Mouse (Mus musculus): ENCODE data around the gene Npsr1.

The Npsr1 gene

DNA sequence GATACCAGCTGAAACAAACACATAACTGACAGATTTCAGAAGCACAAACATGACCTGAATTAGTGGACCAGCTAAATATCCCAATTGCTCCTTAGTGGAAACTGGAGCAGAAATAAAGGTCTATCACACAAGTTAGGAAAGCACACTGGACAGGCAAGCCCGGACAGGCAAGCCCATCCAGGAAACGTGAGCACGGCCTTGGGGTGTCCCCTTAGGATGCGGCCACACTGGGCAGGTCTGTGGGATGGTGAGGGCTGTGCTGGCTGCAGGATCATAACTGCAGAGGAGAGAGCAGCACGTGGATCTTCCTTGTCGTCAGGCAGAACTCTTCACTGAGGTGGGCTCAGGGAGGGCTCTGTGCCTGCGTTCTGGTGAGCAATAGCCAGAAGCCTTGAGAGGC is at the start of gene Npsr1:
Npsr1 (plus strand) TSS at position 301 of the 400 bp plus-strand sequence.
- DNase-seq (ENCODE audit: low spot score), result no peak

DNA sequence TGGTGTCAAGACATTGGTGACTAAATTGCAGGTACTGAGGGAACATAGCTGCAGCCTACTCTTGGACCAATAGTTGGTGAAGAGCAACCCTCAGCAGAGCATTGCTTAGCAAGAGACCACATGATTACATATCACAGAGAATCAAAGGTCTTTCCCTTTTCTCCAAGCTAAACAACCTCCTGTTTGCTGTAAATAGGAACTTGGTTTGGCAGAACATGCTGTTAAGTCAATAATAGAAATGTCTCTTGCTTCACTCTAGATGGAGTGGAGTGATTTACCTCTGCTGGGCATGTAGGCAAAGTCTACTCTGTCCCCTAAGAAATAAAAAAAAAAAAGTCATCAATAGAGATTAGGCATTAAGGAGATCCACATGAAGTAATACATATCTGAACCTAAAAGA is 46.3 kb upstream of the Npsr1 start:
- no peak for DNase-seq (ENCODE audit: low spot score)

DNA sequence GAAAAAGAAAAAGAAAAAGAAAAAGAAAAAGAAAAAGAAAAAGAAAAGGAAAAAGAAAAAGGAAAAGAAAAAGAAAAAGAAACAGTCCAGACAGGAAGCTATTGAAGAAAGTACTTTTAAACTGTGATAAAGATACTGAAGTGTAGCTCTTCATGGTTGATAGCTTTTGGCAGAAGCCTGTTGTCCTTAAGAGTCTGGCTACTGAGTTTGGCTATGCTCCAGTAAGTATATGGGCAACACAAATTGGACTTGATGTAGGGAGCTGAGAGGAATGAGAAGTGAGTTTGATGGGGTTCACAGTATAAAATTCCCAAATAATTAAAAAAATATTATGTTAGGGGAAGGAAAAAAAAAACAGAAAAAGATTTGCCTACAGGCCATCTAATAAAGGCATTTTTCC is 34.5 kb upstream of the Npsr1 start:
- no peak for DNase-seq (ENCODE audit: low spot score)

DNA sequence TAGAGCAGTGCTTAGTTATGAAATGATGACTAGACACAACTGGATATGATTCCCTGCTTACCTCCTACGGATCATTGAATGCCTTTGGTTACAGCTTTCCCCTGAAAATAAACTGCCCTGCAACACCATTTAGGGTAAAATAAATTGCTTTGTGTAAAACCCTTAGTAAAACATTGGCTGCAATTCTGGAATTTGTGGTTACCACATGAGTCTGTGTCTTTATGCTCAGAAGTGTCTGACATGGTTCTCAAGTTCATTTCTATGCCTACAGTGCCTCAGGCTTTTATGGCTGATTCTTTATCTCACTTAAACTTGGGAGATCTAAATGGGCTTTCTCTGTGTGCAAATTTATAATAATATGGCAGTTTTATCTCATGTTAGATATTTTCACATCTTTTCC is 26.1 kb upstream of the Npsr1 start:
- DNase-seq (ENCODE audit: low spot score), result no peak

DNA sequence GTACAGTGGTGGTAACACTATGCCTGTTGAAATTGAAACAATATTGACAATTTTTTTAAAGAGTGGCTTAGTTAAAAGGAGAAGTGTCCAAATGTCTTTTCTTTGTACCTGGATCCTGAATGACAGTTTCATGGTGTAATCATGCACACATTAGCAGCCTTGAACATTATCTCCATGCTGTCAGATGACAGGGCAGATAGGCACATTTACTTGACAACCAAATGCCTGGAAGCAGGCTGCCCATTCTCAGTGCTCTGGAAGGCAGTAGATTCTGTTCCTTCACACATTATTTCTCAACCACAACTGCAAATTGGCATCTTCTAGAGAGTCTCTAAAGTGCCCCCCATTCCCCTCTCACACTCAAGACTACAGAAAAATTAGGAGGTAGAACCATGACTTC is 20.2 kb upstream of the Npsr1 start:
- DNase-seq (ENCODE audit: low spot score), result no peak

DNA sequence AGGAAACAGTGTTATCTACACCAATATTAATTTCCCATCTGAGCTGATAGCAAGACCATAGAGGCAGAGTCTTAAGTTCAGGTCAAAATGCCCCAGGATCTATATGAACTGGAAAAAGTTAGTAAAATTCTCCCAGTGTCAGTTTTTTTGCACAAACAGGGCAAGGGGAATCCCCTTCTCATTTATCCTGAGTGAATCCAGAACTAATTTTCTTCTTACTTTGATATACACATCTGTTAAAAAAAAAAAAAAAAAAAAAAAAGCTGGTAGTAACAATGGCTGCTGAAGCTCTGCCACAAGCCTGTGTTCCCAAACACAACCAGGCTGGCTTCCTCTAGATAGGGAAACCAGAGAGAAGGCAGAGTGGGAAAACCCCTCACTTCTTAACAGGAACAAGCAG is 5.9 kb upstream of the Npsr1 start:
- DNase-seq (ENCODE audit: low spot score), result no peak

DNA sequence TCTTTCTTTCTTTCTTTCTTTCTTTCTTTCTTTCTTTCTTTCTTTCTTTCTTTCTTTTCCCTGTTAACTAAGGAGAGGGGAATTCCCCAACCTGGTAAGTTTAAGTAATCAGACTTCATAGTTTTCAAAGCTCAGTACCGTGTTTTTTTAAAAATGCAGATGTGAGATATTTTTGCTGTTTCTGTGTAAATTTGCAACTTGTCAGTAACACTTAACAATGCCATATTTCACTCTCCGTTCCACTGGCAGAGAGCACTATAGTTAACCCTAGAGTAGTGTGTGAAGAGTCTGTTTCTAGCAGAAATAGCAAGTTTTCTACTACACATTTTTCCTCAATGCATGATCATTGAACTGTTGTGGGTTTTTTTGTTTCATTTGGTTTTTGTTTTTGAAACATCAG is 730 bp downstream of the Npsr1 start:
- DNase-seq (ENCODE audit: low spot score), result no peak

DNA sequence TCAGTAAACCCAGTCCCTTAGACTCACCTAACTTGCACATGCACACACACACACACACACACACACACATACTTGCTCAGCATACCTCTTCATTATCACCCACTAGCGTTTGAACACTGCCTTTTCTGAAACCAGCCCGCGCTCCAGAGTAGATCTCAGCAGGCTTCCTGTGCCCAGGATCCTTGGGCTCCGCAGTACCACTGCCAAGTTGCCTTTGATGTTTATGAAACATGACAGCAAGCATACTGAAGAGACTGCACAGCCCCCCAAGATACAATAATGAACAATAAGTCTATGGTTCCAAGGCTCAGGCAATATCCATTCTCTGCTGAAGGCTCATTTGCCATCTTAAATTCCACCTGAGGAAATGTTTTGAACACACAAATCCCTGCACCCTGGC is 1.8 kb downstream of the Npsr1 start:
- DNase-seq (ENCODE audit: low spot score), result no peak

DNA sequence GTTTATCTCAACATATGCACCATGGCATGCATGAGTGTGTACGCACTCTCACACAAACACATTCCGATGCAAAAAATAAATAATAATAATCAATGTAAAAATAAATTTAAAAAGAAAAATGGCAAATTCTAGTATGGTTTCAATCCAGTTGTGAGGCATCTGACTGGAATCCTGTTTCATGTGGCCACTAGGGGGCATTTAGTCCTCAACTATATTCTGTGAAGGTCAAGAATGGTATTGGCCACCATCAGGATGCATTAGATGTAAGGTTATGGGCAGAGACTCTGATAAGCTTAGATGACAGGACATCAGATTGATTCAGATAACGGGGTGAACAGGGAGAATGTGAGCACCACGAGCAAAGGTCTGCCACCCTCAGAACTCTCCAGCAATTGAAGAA is 21.6 kb downstream of the Npsr1 start:
- peak; percentile 68 for DNase-seq (ENCODE audit: low spot score)

DNA sequence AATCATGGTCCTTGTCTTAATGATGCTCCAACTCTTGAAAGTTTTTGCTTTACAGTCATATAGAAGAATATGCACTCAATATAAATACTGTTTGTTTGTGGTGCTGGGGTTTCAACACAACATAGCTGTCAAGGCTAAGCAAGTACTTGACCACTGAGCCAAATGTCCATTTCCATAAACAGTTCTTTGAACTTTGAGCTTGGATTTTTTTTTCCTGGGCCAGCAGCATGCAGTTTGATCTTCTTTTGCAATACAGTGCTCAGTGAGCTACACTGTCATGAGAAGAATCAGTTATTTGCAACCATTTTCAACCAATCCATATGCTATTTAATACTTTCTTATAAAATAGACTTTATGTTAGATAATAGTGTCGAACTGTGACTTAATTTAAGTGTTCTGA is 35.3 kb downstream of the Npsr1 start:
- DNase-seq (ENCODE audit: low spot score), result no peak

DNA sequence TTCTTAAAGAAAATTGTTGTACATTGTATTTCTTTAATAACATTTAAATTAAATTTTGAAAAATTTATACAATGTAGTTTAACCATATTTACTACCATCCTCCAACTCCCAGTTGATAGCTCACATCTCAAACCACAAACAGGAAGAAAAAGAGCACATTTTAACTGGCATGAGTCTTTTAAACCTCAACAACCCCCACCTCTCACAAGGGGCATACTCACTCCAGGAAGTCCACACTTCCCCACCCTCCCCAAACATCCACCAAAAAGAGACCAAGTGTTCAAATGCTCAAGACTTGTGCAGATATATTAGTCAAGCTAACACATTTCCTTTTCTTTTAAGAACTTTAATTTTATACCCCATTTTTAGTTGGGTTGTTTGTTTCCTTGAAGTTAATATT is 38.6 kb downstream of the Npsr1 start:
- DNase-seq (ENCODE audit: low spot score), result no peak

DNA sequence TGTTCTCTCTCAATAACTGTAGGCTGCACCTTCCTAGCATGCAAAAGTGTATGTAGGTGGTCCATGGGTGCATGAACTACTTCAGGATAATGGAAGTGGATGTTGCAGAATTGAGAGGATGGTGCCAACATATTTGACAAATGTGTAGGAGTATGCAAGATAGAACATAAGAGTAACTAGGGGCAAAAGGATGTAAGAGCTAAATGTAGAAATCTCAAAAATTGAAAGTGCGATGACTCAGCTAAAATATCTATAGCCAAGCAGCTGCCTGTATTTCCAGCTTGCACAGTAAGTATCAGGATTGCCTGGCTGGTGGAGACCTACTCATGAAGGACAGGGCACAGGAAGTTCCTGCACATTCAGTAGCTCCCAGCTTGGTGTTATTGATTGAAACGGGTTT is 46.5 kb downstream of the Npsr1 start:
- DNase-seq (ENCODE audit: low spot score), result no peak

DNA sequence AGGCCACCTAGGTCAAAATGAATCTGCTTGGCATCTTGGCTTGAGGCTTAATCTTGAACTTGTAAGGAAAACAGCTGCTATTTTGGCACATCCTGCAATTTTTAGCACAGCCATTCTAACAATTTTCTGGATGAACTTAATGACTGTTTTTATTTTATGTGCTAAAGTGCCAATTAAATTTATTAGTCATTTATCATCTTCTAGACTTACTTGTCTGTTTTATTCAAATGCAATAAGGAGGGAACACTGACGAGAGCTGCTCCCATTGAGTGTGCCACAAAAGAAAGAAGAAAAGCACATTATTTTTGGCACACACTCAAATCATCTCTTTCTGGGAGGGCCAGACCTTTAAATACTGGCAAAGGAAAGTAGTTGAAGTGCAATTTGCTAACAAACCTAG is 59.4 kb downstream of the Npsr1 start:
- no peak for DNase-seq (ENCODE audit: low spot score)

DNA sequence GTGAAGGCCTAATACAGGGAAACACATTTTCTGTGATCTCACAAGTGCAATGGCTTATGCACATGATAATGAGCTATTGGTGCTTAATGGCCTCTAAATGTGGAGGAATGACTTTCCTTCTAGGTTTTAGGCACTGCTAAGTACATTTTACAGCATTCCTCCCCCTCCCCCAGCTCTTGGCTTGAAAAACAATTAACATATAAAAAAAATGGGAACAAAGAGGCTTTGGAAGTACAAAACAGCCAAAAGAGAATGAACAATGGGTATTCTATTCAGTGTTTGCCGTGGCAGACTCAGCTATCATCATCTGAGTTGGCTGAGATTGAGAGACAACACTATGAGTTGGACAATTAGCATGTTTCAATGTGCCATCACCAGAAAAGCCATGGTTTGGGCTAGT is 62.6 kb downstream of the Npsr1 start:
- no peak for DNase-seq (ENCODE audit: low spot score)

DNA sequence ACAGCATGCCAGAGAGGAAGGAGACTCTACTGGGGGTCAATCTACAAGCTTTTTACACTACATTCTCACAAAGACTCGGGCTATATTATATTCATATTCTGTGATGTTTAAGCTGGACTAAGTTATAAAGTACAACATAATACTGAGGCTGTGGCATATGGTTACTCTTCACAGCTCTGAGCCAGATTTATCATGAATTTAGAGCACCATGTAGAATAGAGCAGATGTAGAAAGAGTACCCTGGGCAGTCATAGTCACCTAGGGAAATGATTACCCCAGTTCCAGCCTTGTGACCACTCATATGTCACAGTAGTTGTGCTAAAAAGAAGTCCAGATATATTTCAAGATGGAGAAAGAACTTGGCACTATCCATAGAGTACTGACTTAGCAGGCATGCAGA is 70.7 kb downstream of the Npsr1 start:
- DNase-seq (ENCODE audit: low spot score), result no peak

DNA sequence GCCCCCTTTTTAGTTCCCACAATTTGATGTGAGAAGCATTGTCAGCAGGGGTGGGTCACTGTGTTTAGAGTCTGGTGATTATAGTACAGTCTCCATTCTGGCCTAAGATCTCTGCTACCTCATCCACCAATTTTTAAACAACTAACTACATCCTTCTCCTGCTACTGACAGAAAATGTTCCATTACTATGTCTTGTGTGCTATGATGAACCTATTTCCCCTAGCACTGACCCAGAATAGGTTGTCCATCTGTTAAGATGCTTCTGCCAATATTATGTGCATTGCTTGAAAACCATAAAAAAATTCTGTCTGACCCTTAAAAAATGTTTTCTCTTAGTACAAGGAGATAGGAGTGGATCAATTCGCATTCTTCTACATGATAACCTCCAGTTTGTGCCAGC is 72.9 kb downstream of the Npsr1 start:
- DNase-seq (ENCODE audit: low spot score), result no peak

DNA sequence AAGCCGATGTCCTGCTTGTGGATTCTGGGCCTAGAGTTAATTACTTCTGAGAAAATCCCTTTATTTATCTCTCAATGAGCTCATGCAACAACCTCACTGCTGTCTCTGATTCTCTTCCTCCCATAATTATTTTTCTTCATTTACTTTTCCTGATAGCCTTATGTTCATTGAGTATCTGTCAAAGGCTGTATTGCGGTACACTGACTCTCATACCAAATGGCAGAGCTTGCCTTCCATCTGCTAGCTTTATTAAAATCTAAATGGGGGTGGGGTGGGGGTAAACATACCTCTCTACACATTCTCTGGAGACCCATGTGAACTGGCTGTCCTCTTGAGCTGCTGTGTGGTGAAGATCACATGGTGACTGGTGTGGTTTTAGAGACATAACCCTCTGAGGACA is 80.9 kb downstream of the Npsr1 start:
- no peak for DNase-seq (ENCODE audit: low spot score)

DNA sequence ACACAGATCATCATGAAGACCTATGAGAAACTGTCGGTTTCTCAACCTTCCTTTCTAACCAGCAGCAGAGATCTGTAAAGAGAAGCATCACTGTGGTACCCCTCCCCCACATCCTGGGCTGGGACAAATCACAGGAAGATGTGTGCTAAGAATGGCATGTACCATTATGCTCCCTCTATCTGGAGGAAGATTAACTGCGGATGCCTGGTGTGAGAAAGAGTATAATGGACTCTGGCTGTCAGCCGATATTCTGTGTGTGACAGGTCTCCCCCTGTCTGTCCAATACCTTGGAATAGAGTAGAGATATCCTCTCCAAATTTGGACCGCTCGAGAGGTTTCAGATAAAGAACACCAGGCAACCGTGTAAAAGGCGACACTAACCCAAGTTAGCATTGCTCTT is 83.1 kb downstream of the Npsr1 start:
- DNase-seq (ENCODE audit: low spot score), result no peak

DNA sequence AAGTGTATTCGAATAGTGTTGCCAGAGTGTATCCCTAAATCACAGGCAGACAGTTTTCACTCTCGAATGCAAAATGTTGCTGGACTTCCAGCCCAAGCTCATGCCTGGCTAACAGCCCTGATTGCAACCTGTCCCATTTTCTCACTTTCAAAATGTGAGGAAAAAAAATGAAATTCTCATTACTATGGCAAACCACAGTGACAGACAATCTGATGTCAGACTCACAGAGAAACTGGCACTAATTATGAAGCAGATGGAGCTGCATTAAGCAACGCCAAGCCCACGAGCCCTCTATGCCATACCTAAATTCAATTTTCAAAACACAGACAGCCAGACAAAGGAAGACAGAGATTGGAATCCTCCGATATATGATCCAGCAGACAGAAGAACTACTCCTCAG is 88.5 kb downstream of the Npsr1 start:
- no peak for DNase-seq (ENCODE audit: low spot score)

DNA sequence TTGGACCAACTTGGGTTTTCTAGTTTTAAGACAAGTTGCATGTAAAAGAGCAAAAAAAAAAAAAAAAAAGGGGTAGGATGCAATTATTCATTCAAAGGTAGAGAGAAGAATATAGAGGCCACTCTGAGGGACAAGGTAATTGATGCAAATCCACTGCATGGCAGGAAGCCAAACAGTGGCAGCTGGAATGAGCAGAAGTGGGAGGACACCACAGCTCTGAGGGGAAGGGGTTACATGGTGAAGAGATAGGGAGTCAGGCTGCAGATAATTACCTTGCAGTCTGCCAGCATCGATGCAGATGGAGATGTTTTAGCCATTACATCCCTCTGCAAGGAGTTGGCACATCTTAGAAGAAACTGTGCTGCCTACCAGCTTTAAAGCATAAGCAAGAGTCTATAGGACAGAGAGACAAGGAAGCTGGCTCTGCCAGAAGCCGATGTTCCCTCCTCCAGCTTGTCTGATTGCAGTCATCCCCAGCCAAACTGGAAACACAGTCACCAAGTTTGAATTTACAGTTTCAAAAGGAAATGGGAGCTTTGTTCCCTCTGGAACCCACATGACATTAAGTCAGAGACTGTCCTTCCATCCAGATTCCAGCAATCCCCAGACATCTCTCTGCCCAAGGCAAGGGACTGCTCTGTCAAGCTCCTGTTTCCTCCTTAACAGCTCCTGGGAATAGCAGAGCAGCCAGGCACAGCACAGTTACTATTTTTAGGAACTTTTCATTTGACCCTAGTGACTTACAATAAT is 91.9 kb downstream of the Npsr1 start:
- DNase-seq (ENCODE audit: low spot score), result no peak

DNA sequence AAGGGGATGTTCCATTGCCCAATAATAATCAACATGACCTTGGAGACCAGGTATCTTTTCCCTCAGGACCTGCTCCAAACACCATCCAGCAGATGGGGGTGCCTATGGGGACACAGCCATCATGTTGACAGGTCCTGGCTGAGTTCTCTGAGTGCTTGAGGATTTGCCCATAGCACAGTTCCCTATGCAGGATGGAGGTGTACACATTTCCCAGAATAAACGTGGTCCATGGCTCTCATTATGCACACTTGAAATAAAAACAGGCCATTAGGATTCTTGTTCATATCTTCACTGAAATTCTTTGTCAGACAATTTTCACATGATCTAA is 92.4 kb downstream of the Npsr1 start:
- no peak for DNase-seq (ENCODE audit: low spot score)

DNA sequence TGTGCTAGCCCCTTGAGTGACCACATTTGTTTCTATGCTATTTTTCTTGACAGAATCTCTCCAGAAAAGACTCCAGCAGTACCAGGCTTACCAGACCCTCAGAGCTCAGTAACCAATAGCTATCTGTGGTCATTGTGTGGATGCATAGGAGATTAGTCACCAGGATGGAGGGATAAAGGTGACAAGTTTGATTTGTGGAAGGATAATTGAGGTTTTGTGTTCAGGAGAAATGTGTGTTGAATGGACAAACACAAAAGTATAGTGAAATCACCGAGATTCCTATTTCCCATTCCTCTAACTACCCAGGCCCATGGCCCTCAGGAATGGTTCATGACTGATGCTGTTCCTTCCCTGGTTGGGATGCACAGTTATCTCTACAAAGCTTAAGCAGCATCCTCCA is 100.5 kb downstream of the Npsr1 start:
- no peak for DNase-seq (ENCODE audit: low spot score)

DNA sequence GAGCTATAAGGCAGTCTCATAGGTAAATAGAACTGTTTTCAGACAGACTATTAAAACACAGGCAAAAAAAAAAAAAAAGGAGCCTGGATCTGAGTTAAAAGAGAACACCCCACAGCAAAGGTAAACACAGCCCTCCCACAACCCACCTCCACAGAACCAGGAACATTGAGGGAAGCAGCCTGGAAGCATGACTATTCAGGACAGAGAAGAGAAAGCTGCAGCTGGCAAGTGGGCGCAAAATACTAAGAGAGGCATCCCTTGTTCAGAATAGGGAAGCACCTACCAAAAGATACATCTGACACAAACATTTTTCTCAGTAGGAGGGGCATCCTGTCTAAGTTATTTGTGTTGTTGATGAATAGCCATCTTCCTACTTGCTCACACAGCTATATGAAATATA is 113.8 kb downstream of the Npsr1 start:
- no peak for DNase-seq (ENCODE audit: low spot score)

DNA sequence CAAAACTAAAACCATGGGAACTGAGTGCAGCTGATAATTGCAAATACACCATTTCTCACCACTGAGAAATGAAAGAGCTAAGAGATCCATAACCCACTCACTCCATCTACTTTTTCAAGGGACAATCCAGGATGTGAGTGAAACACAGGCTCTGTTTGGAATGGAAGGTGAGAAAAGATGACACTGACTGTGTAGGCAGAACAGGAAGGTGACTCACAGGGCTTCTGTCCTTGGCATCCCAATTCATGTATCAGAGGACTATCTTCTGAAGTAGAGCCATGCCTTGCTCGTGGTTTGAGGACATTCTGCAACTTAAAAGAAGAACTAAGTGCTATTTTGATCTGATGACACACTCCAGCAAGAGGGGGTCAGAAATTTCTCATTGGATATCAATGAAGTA is 119.9 kb downstream of the Npsr1 start:
- no peak for DNase-seq (ENCODE audit: low spot score)

DNA sequence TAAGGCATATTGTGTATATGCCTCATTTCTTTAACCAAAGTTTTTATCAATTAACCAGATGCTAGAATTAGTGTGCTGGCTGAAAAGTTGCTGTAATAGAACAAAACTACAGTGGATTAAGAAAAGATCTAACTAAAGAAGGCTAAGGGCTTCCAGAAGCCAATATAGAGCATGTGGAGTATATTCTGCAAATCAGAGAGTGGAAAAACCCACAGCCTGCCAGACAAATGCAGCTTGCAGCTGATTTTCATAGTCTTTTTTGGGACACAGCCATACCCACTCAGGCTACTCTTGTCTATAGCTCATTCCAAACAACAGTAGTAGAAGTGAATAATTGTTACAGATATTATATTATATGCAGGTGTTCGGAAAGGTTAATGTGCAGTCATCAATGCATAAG is 138.7 kb downstream of the Npsr1 start:
- DNase-seq (ENCODE audit: low spot score), result no peak
